24 mouse cellular contexts compared by ENCODE assay signal in the genomic region with DNA sequence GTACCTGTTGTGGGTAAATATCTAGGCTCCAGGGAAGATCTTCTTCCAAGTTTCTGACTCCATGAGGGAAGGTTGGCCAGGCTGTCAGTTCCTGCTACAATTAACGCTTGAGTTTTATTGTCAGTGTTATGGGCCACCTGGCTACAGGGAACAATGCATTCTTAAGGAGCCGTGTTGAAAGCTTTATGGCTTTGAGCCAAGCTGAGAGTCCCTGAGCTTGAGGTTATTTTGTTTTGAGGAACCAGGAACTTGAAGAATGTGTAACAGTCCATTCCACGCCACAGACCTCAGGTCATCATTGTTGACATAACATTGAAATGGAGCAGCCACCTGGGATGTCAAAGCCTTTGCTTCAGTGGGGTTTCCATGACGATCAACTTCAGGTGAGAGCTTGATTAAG.
DNase-seq lines count a peak whose midpoint lies in the region; ATAC-seq and TF ChIP-seq lines count a peak whose summit lies in the region.
"Had no signal": no experiment of that assay in that cellular context is flagged by ENCODE, and none has a peak within 500 bp of the region (broad histone marks: within the 10 kb centered on the region; RNA-seq: fewer than 3 reads in every experiment).

No protein-coding gene starts in this region.

- no peak overlapping the region for H3K4me2 ChIP-seq in lung, postnatal 0 days (replicated peaks; ENCODE audit: low read depth, low read length)
- H3K4me2 ChIP-seq in kidney, embryonic 16.5 days (replicated peaks; ENCODE audit: low read depth, low read length) = no peak overlapping the region
- H3K4me2 ChIP-seq: forebrain, embryonic 12.5 days; liver, embryonic 12.5 days had no signal

- no peak overlapping the region for H3K27ac ChIP-seq in kidney, adult 2 months (ENCODE audit: insufficient read depth, low read depth, low read length)
- H3K27ac ChIP-seq in lung, postnatal 0 days (ENCODE audit: low read length) = no peak overlapping the region
- H3K27ac ChIP-seq in kidney, embryonic 16.5 days (ENCODE audit: low read length) = no peak overlapping the region
- H3K27ac ChIP-seq: forebrain, embryonic 12.5 days; hindbrain, embryonic 10.5 days; hindbrain, postnatal 0 days; left cerebral cortex, adult 2 months; liver, embryonic 12.5 days had no signal

- peak; percentile 17; the same call in 1 of the 2 replicates for ATAC-seq in lung, postnatal 0 days
- peak; percentile 46 for ATAC-seq in kidney, embryonic 16.5 days (ENCODE audit: low FRiP score, low TSS enrichment)
- ATAC-seq: activated CD4-positive, CD25-positive, alpha-beta regulatory T cell, adult 4 months; hindbrain, postnatal 0 days; liver, embryonic 12.5 days had no signal

- no peaks in the 10 kb centered on the region for H3K4me1 ChIP-seq in kidney, adult 2 months (ENCODE audit: control insufficient read depth, insufficient read depth, low read length)
- H3K4me1 ChIP-seq in lung, postnatal 0 days (ENCODE audit: insufficient read depth, low read depth, low read length) = no peaks in the 10 kb centered on the region
- H3K4me1 ChIP-seq in kidney, embryonic 16.5 days (ENCODE audit: insufficient read depth, low read length) = no peaks in the 10 kb centered on the region
- H3K4me1 ChIP-seq: forebrain, embryonic 12.5 days; hindbrain, embryonic 10.5 days; liver, embryonic 12.5 days had no signal

- H3K9ac ChIP-seq in lung, postnatal 0 days (replicated peaks; ENCODE audit: low read depth) = no peak overlapping the region
- no peak overlapping the region for H3K9ac ChIP-seq in kidney, embryonic 16.5 days (replicated peaks; ENCODE audit: low read length)
- H3K9ac ChIP-seq: forebrain, embryonic 12.5 days; liver, embryonic 12.5 days had no signal

- H3K36me3 ChIP-seq in kidney, adult 2 months (ENCODE audit: control insufficient read depth, insufficient read depth, low read length) = no peaks in the 10 kb centered on the region
- no peaks in the 10 kb centered on the region for H3K36me3 ChIP-seq in lung, postnatal 0 days (ENCODE audit: insufficient read depth, low read length)
- no peaks in the 10 kb centered on the region for H3K36me3 ChIP-seq in kidney, embryonic 16.5 days (ENCODE audit: insufficient read depth, low read length)
- H3K36me3 ChIP-seq: forebrain, embryonic 12.5 days; hindbrain, embryonic 10.5 days; liver, embryonic 12.5 days had no signal

- no peak for TF ChIP-seq EP300 in lung, postnatal 0 days (IDR thresholded peaks at IDR 0.05)

- no peak for TF ChIP-seq CTCF in kidney, adult 2 months (conservative IDR thresholded peaks at IDR 0.05; ENCODE audit: insufficient read depth, insufficient read length, low read depth, low read length)
- no peak for TF ChIP-seq CTCF in lung, postnatal 0 days (IDR thresholded peaks at IDR 0.05)

- peak; percentile 17 for DNase-seq in kidney, adult 2 months
- no peak for DNase-seq in kidney, adult 18-20 months
- DNase-seq in lung, postnatal 0 days (ENCODE audit: low spot score) = no peak
- no peak for DNase-seq in lung, postnatal 14 days
- DNase-seq in R1 (ENCODE audit: low read depth, low spot score) = peak; percentile 49
- no peak for DNase-seq in thymus, postnatal 10 days (ENCODE audit: low spot score in 2 of 2)
- DNase-seq in ovary, adult 18-20 months (ENCODE audit: low spot score) = no peak
- DNase-seq: adrenal gland, postnatal 10 days; cerebellum, adult 18-20 months; cerebellum, postnatal 25 days; embryo, embryonic 11 days; gastrocnemius, postnatal 14 days; left cerebral cortex, postnatal 4 days; lung, adult 2 months; right cerebral cortex, adult 18-20 months; thymus, postnatal 25 days had no signal

- 15% methylated on average over 4 of the region's 4 CpGs for WGBS in kidney, adult 2 months
- 24% methylated on average over 4 of the region's 4 CpGs for WGBS in lung, postnatal 0 days
- 8% methylated on average over 4 of the region's 4 CpGs for whole genome bisulfite sequencing in kidney, embryonic 16.5 days

- no peak overlapping the region for H3K4me3 ChIP-seq in kidney, adult 2 months (ENCODE audit: insufficient read depth, low read depth, low read length)
- no peak overlapping the region for H3K4me3 ChIP-seq in lung, postnatal 0 days (ENCODE audit: low read depth, low read length)
- H3K4me3 ChIP-seq in kidney, embryonic 16.5 days (ENCODE audit: low read length) = no peak overlapping the region
- H3K4me3 ChIP-seq: forebrain, embryonic 12.5 days; hindbrain, embryonic 10.5 days; left cerebral cortex, adult 2 months; liver, embryonic 12.5 days had no signal

- H3K9me3 ChIP-seq in lung, postnatal 0 days (ENCODE audit: low read length) = no peaks in the 10 kb centered on the region
- H3K9me3 ChIP-seq in kidney, embryonic 16.5 days (ENCODE audit: low read length) = no peaks in the 10 kb centered on the region
- H3K9me3 ChIP-seq: forebrain, embryonic 12.5 days; hindbrain, embryonic 10.5 days; liver, embryonic 12.5 days had no signal

- no peaks in the 10 kb centered on the region for H3K27me3 ChIP-seq in kidney, adult 2 months (replicated peaks; ENCODE audit: control insufficient read depth, insufficient read depth, low read length)
- H3K27me3 ChIP-seq in lung, postnatal 0 days (replicated peaks; ENCODE audit: insufficient read depth, low read length) = no peaks in the 10 kb centered on the region
- no peaks in the 10 kb centered on the region for H3K27me3 ChIP-seq in kidney, embryonic 16.5 days (ENCODE audit: insufficient read depth, low read length)
- H3K27me3 ChIP-seq: CH12.LX; forebrain, embryonic 12.5 days; liver, embryonic 12.5 days had no signal

- no peak for TF ChIP-seq POLR2A in kidney, adult 2 months (IDR thresholded peaks at IDR 0.05; ENCODE audit: low read depth, low read length)

Comparison
In these comparisons a context has a peak if more than half of its experiments do, and no peak if none do; other contexts are left out.
1. DNase-seq: peak in kidney, adult 2 months (single experiment) and R1 (single experiment); none in kidney, adult 18-20 months (single experiment), lung, postnatal 0 days (single experiment), lung, postnatal 14 days (single experiment), thymus, postnatal 10 days (0 of 2) and ovary, adult 18-20 months (single experiment).